Mouse (Mus musculus): Measurements from ENCODE around the gene Homez. TPM values are rescaled to one million over a fixed set of nuclear protein-coding genes. Genes with fewer than 3 reads are reported as not detected.
A peak's percentile ranks its signal among the peaks of the same experiment; 100 is the strongest.

Homez gene
- polyA plus RNA-seq, 1 experiment from 2014 or later: 11.7 TPM

DNA sequence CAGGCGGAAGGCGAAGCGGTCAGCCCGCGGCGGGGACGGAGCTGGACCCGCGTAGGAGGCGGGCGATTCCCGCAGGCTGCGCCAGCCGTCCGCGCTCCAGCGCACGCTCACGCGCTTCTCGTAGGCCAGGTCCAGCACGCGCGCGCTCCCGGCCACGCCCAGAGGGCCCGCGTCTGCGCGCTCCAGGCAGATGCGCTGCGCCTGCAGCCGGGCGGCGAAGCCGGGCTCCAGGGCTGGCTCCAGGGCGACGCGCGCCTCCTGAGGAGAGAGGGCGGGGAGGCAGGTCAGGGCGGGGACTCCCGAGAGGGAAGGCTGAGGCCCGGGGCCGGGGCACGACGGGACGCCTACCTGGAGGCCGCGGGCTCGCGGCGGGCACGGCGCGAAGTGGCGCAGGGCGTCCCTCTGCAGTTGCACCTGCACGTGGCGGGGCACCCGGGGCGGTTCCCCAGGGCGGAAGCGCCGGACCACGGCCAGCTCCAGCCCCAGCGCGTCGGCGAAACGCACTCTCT lies 5.8 kb upstream of the Homez start:
- Histone ChIP-seq H3K27ac (ENCODE audit: low read depth, low read length) (peak overlapping the region; percentile 90), H3K4me1 (ENCODE audit: control insufficient read depth, insufficient read depth, low read length) (peaks cover 10% of the 10 kb centered on the region; the same call in 1 of the 2 replicates), H3K9ac (ENCODE audit: low read length) (peak overlapping the region; percentile 91), H3K9me3 (replicated peaks; ENCODE audit: control insufficient read depth, low read length) (no peaks in the 10 kb centered on the region), H3K36me3 (ENCODE audit: control insufficient read depth, insufficient read depth, low read length) (no peaks in the 10 kb centered on the region), H3K4me2 (ENCODE audit: low read length) (peak overlapping the region; percentile 98), H3K27me3 (replicated peaks; ENCODE audit: control insufficient read depth, insufficient read depth, low read length) (no peaks in the 10 kb centered on the region), H3K4me3 (ENCODE audit: low read depth, low read length) (peak overlapping the region; percentile 68)
- ATAC-seq (peak; percentile 93), DNase-seq (ENCODE audit: low spot score) (peak; percentile 95)
- under 1% methylated on average over 59 of the region's 72 CpGs for WGBS

DNA sequence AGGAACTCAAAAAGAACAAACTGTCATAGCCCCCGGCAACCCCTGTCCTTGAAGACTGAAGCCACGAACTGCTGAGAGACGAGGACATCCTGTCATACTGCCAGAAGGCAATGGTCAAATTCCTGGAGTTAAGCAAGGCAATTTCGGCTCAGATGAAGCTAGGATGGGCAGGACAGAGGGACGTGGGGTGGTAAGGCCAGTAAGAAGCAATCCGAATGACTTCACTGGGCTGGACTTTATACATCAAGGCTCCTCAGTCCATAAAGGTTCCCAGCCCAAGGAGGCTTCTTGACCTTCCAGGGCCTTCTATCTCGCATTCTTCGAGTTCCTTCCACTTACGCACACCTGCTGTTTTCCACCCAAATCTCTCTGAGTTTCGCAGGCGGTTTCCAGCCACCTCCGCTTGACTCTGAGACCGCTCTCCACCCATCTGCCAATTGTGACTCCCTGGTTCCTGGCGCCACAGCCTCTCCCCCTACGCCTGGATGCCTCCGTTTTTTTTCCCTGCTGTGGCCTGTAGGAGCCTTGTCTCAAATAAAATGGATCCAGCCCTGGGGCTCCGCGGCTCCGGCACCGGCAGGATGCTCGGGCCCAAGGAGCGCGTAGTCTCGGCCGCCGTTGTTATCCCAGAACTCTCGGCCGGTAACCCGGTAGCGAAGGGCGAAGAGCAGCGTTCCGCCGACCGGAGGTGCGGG lies 5.2 kb upstream of the Homez start:
- Histone ChIP-seq H3K9ac (ENCODE audit: low read length) (peak overlapping the region; percentile 91), H3K36me3 (ENCODE audit: control insufficient read depth, insufficient read depth, low read length) (no peaks in the 10 kb centered on the region), H3K4me3 (ENCODE audit: low read depth, low read length) (peak overlapping the region; percentile 68), H3K4me2 (ENCODE audit: low read length) (peak overlapping the region; percentile 98), H3K9me3 (replicated peaks; ENCODE audit: control insufficient read depth, low read length) (no peaks in the 10 kb centered on the region), H3K27me3 (replicated peaks; ENCODE audit: control insufficient read depth, insufficient read depth, low read length) (no peaks in the 10 kb centered on the region), H3K4me1 (ENCODE audit: control insufficient read depth, insufficient read depth, low read length) (peaks cover 10% of the 10 kb centered on the region; the same call in 1 of the 2 replicates), H3K27ac (ENCODE audit: low read depth, low read length) (peak overlapping the region; percentile 90)
- DNase-seq (ENCODE audit: low spot score) (peak; percentile 61), ATAC-seq (peak; percentile 63)
- 4% methylated on average over 36 of the region's 36 CpGs for WGBS

DNA sequence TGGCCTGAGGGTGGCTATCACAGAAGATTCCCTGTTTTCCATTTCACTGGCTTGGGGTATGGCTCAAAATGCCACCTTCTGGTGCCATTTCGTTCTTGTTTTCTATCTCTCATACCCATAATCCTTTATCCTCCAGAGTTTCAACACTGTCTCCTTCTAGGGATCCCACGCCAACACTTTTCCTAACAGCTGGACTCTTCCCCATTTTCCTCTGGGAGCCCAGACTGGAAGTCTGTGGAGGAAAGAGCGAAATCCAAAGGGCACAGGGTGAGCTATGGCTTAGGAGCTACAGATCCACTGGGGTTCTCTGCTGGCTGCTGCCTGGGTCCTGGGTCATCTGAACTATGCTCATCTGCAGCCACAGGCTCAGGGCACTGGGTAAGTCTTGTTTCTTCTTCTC lies 3.4 kb upstream of the Homez start:
- no peak overlapping the region for H3K4me3 ChIP-seq (ENCODE audit: low read depth, low read length)
- H3K27me3 ChIP-seq (replicated peaks; ENCODE audit: control insufficient read depth, insufficient read depth, low read length): no peaks in the 10 kb centered on the region
- 93% methylated on average over 3 of the region's 3 CpGs for WGBS
- no peak overlapping the region for H3K4me2 ChIP-seq (ENCODE audit: low read length)
- no peaks in the 10 kb centered on the region for H3K9me3 ChIP-seq (replicated peaks; ENCODE audit: control insufficient read depth, low read length)
- no peaks in the 10 kb centered on the region for H3K36me3 ChIP-seq (ENCODE audit: control insufficient read depth, insufficient read depth, low read length)
- H3K4me1 ChIP-seq (ENCODE audit: control insufficient read depth, insufficient read depth, low read length): peaks cover 10% of the 10 kb centered on the region; the same call in 1 of the 2 replicates
- ATAC-seq: no peak
- DNase-seq (ENCODE audit: low spot score): no peak
- H3K27ac ChIP-seq (ENCODE audit: low read depth, low read length): no peak overlapping the region
- H3K9ac ChIP-seq (ENCODE audit: low read length): no peak overlapping the region

DNA sequence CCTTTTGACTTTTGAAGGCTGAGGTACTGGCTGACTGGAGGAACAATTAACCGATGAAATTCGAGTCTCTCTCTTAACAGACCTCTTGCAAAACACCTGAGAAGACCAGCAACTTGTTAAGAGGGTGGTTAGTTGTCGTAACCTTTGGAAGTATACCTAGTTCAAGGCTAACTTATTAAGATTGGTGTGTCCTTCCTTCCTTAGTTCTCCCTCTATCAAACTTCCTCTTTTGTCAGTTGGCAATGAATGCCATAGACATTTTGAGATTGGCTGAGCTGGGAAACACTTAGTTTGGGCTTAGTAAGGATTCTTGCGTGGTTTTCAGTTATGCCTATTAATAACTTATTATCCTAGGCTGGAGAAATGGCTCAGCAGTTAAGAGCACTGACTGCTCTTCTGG lies 2.7 kb downstream of the Homez start:
- ATAC-seq (no peak), DNase-seq (ENCODE audit: low spot score) (no peak)
- H3K36me3 ChIP-seq (ENCODE audit: control insufficient read depth, insufficient read depth, low read length): no peaks in the 10 kb centered on the region
- no peaks in the 10 kb centered on the region for H3K27me3 ChIP-seq (replicated peaks; ENCODE audit: control insufficient read depth, insufficient read depth, low read length)
- no peak overlapping the region for H3K27ac ChIP-seq (ENCODE audit: low read depth, low read length)
- no peaks in the 10 kb centered on the region for H3K9me3 ChIP-seq (replicated peaks; ENCODE audit: control insufficient read depth, low read length)
- no peak overlapping the region for H3K9ac ChIP-seq (ENCODE audit: low read length)
- WGBS: 90% methylated on average over 4 of the region's 4 CpGs
- no peak overlapping the region for H3K4me2 ChIP-seq (ENCODE audit: low read length)
- no peak overlapping the region for H3K4me3 ChIP-seq (ENCODE audit: low read depth, low read length)
- peaks cover 5% of the 10 kb centered on the region for H3K4me1 ChIP-seq (ENCODE audit: control insufficient read depth, insufficient read depth, low read length)

DNA sequence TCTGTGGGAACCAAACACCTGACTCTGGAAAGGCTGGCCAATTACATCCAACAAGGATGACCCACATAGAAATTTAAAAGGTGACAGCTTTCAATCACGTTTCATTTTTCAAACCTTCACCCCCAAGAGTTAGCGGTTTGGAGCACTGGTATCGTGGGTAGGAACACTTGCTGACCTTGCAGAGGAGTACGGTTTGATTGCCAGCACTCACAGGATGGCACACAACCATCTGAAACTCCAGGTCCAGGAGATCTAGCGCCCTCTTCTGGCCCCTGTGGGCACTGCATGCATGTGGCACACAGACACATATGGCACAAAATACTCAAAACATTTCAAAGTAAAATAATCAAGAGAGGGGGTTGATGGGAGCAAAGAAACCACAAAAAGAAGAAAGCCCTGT lies 3.8 kb downstream of the Homez start:
- no peak overlapping the region for H3K9ac ChIP-seq (ENCODE audit: low read length)
- no peak for DNase-seq (ENCODE audit: low spot score)
- H3K9me3 ChIP-seq (replicated peaks; ENCODE audit: control insufficient read depth, low read length): no peaks in the 10 kb centered on the region

DNA sequence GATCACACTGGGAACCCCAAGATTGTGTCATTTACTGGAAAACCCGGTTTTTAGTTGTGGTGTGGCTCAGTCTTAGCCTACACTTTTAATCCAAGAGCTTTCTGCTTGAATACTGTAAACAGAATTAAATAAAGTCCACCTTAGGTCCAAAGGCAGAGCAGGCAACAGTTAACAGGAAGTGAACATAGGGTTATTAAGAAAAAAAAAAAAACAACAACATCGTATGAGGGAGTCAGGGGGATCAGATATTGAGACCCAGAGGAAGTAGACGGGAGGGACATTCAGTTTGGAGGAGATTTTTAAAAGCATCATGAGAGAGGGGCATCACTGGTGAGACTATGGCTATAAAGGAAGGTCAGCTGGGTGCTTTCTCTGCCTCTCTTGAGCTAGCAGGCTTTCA lies 4.5 kb downstream of the Homez start:
- H3K27ac ChIP-seq (ENCODE audit: low read depth, low read length): no peak overlapping the region
- H3K4me1 ChIP-seq (ENCODE audit: control insufficient read depth, insufficient read depth, low read length): peaks cover 5% of the 10 kb centered on the region
- no peak overlapping the region for H3K4me3 ChIP-seq (ENCODE audit: low read depth, low read length)
- DNase-seq (ENCODE audit: low spot score) (no peak), ATAC-seq (no peak)
- WGBS: 51% methylated on average over 3 of the region's 3 CpGs
- H3K27me3 ChIP-seq (replicated peaks; ENCODE audit: control insufficient read depth, insufficient read depth, low read length): no peaks in the 10 kb centered on the region
- no peaks in the 10 kb centered on the region for H3K9me3 ChIP-seq (replicated peaks; ENCODE audit: control insufficient read depth, low read length)
- no peaks in the 10 kb centered on the region for H3K36me3 ChIP-seq (ENCODE audit: control insufficient read depth, insufficient read depth, low read length)
- H3K4me2 ChIP-seq (ENCODE audit: low read length): no peak overlapping the region
- H3K9ac ChIP-seq (ENCODE audit: low read length): no peak overlapping the region

More for the DNA sequence above, 3.8 kb downstream of the Homez start:
- Histone ChIP-seq H3K36me3 (ENCODE audit: control insufficient read depth, insufficient read depth, low read length) (no peaks in the 10 kb centered on the region), H3K27ac (ENCODE audit: low read depth, low read length) (no peak overlapping the region), H3K27me3 (replicated peaks; ENCODE audit: control insufficient read depth, insufficient read depth, low read length) (no peaks in the 10 kb centered on the region), H3K4me2 (ENCODE audit: low read length) (no peak overlapping the region), H3K4me1 (ENCODE audit: control insufficient read depth, insufficient read depth, low read length) (peaks cover 5% of the 10 kb centered on the region), H3K4me3 (ENCODE audit: low read depth, low read length) (no peak overlapping the region)
- WGBS: 63% methylated on average over 5 of the region's 5 CpGs
- ATAC-seq: no peak

DNA sequence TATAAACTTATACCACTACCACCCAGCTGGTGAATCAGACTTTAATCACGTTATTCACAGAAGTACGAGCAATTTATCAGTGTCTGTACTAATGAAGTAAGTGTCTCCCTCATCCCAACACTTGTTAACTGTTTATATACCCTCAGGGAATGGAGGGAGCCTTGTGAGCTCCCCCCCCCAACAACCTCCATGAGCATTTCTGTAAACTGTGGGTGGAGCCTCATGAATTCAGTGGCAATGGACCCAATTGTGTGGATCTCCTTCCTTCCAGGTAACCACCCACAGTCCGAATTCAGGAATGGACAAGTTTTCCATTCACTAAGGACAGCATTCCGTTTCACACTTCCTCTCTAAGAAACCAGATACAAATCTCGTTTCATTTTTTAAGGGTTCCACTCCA lies 5.1 kb downstream of the Homez start:
- DNase-seq (ENCODE audit: low spot score): no peak
- no peak overlapping the region for H3K4me2 ChIP-seq (ENCODE audit: low read length)
- no peak overlapping the region for H3K4me3 ChIP-seq (ENCODE audit: low read depth, low read length)
- H3K9me3 ChIP-seq (replicated peaks; ENCODE audit: control insufficient read depth, low read length): no peaks in the 10 kb centered on the region
- H3K27ac ChIP-seq (ENCODE audit: low read depth, low read length): no peak overlapping the region
- peaks cover 5% of the 10 kb centered on the region for H3K4me1 ChIP-seq (ENCODE audit: control insufficient read depth, insufficient read depth, low read length)
- H3K9ac ChIP-seq (ENCODE audit: low read length): no peak overlapping the region
- 86% methylated on average over 5 of the region's 5 CpGs for WGBS
- no peaks in the 10 kb centered on the region for H3K36me3 ChIP-seq (ENCODE audit: control insufficient read depth, insufficient read depth, low read length)
- ATAC-seq: no peak
- no peaks in the 10 kb centered on the region for H3K27me3 ChIP-seq (replicated peaks; ENCODE audit: control insufficient read depth, insufficient read depth, low read length)

DNA sequence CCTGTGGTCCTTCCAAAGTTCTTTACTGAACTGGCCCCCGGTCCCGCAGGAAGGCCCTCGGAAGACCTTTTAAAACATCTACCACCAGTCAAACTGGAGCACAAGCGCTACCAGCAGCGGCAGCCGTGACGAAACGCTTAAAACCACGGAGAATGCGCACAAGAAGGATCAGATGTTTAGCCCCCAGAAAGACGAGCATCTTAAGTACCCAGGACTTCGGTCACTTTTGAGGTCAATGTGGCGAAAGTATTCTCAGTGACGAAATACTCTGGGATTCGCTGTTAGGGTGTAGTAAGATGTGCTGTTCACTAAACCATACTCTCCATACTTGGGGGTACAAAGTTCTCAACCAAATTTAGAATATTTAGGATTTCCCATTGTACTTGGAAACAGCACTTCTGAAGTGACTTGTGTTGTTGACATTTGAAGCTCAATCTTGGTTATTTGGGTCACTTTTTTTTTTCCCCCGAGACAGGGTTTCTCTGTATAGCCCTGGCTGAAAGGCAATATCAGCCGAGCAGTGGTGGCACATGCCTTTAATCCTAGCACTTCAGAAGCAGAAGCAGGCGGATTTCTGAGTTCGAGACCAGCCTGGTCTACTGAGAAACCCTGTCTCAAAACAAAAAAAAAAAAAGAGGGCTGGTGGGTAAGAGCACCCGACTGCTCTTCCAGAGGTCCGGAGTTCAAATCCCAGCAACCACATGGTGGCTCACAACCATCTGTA lies 6.3 kb downstream of the Homez start:
- ATAC-seq: no peak
- DNase-seq (ENCODE audit: low spot score): no peak
- Histone ChIP-seq H3K4me1 (ENCODE audit: control insufficient read depth, insufficient read depth, low read length) (peaks cover 5% of the 10 kb centered on the region), H3K27me3 (replicated peaks; ENCODE audit: control insufficient read depth, insufficient read depth, low read length) (no peaks in the 10 kb centered on the region), H3K9ac (ENCODE audit: low read length) (peak overlapping the region; percentile 91), H3K4me3 (ENCODE audit: low read depth, low read length) (peak overlapping the region; percentile 84), H3K36me3 (ENCODE audit: control insufficient read depth, insufficient read depth, low read length) (no peaks in the 10 kb centered on the region), H3K9me3 (replicated peaks; ENCODE audit: control insufficient read depth, low read length) (no peaks in the 10 kb centered on the region), H3K27ac (ENCODE audit: low read depth, low read length) (peak overlapping the region; percentile 52; the same call in 1 of the 2 replicates), H3K4me2 (ENCODE audit: low read length) (peak overlapping the region; percentile 74)
- 19% methylated on average over 21 of the region's 21 CpGs for WGBS
